Mouse (Mus musculus): ENCODE measurements at regions not wholly inside any gene's neighbourhood (a gene's known extent, or its start where the extent isn't known, plus 50 kb on each side); places are given as distances from the start of the nearest gene placed in this dataset.

GRCm38 (mm10) chr3:120217710-120218109 is 433.4 kb upstream of the Ptbp2 start:
- TF ChIP-seq CTCF (IDR thresholded peaks at IDR 0.05; ENCODE audit: low read depth) (no peak), EP300 (IDR thresholded peaks at IDR 0.05; ENCODE audit: low read depth) (no peak)
- no peaks in the 10 kb centered on the region for H3K9me3 ChIP-seq (ENCODE audit: control insufficient read depth, low read length)
- WGBS (ENCODE audit: insufficient replicate concordance): 50% methylated on average over 3 of the region's 3 CpGs
- no peaks in the 10 kb centered on the region for H3K27me3 ChIP-seq (ENCODE audit: control insufficient read depth, insufficient read depth, low read length)
- no peak overlapping the region for H3K4me3 ChIP-seq (ENCODE audit: insufficient read depth in 1 of 2, low read depth in 2 of 2, low read length in 2 of 2)
- no peak overlapping the region for H3K27ac ChIP-seq
- no peaks in the 10 kb centered on the region for H3K36me3 ChIP-seq (replicated peaks; ENCODE audit: control insufficient read depth, insufficient read depth, low read depth)
- DNase-seq (ENCODE audit: low read depth in 3 of 3, low spot score in 3 of 3) (no peak), ATAC-seq (ENCODE audit: insufficient read depth) (no peak)
- no peaks in the 10 kb centered on the region for H3K4me1 ChIP-seq (replicated peaks; ENCODE audit: control insufficient read depth in 2 of 2, insufficient read depth in 2 of 2, low read length in 1 of 2)
- no peak overlapping the region for H3K9ac ChIP-seq (replicated peaks)
- no peak overlapping the region for H3K4me2 ChIP-seq (ENCODE audit: low read depth)

- Histone ChIP-seq H3K4me2 (ENCODE audit: low read depth) (no peak overlapping the region), H3K9me3 (ENCODE audit: control insufficient read depth, low read length) (no peaks in the 10 kb centered on the region), H3K27me3 (ENCODE audit: control insufficient read depth, insufficient read depth, low read length) (no peaks in the 10 kb centered on the region), H3K4me3 (ENCODE audit: insufficient read depth in 1 of 2, low read depth in 2 of 2, low read length in 2 of 2) (no peak overlapping the region), H3K4me1 (replicated peaks; ENCODE audit: control insufficient read depth in 2 of 2, insufficient read depth in 2 of 2, low read length in 1 of 2) (no peaks in the 10 kb centered on the region), H3K27ac (no peak overlapping the region), H3K9ac (replicated peaks) (no peak overlapping the region), H3K36me3 (replicated peaks; ENCODE audit: control insufficient read depth, insufficient read depth, low read depth) (no peaks in the 10 kb centered on the region)
- WGBS (ENCODE audit: insufficient replicate concordance): 72% methylated on average over 12 of the region's 12 CpGs
- ATAC-seq (ENCODE audit: insufficient read depth) (no peak), DNase-seq (ENCODE audit: low read depth in 3 of 3, low spot score in 3 of 3) (no peak)
- TF ChIP-seq EP300 (IDR thresholded peaks at IDR 0.05; ENCODE audit: low read depth) (no peak), CTCF (IDR thresholded peaks at IDR 0.05; ENCODE audit: low read depth) (no peak)
Observed at GRCm38 (mm10) chr3:120214616-120215250, 430.5 kb upstream of the Ptbp2 start.

- H3K4me3 ChIP-seq (ENCODE audit: insufficient read depth in 1 of 2, low read depth in 2 of 2, low read length in 2 of 2): no peak overlapping the region
- no peak for DNase-seq (ENCODE audit: low read depth in 3 of 3, low spot score in 3 of 3)
- no peaks in the 10 kb centered on the region for H3K36me3 ChIP-seq (replicated peaks; ENCODE audit: control insufficient read depth, insufficient read depth, low read depth)
- H3K9ac ChIP-seq (replicated peaks): no peak overlapping the region
- no peaks in the 10 kb centered on the region for H3K9me3 ChIP-seq (ENCODE audit: control insufficient read depth, low read length)
- TF ChIP-seq CTCF (IDR thresholded peaks at IDR 0.05; ENCODE audit: low read depth) (no peak), EP300 (IDR thresholded peaks at IDR 0.05; ENCODE audit: low read depth) (no peak)
- H3K27me3 ChIP-seq (ENCODE audit: control insufficient read depth, insufficient read depth, low read length): no peaks in the 10 kb centered on the region
- H3K4me1 ChIP-seq (replicated peaks; ENCODE audit: control insufficient read depth in 2 of 2, insufficient read depth in 2 of 2, low read length in 1 of 2): no peaks in the 10 kb centered on the region
- H3K4me2 ChIP-seq (ENCODE audit: low read depth): no peak overlapping the region
- ATAC-seq (ENCODE audit: insufficient read depth): no peak
- 85% methylated on average over 2 of the region's 2 CpGs for WGBS (ENCODE audit: insufficient replicate concordance)
- no peak overlapping the region for H3K27ac ChIP-seq
Observed at GRCm38 (mm10) chr3:120199403-120199802, 415.1 kb upstream of the Ptbp2 start.

- no peak for TF ChIP-seq CTCF (IDR thresholded peaks at IDR 0.05; ENCODE audit: low read depth)
- DNase-seq (ENCODE audit: low read depth in 3 of 3, low spot score in 3 of 3) (no peak), ATAC-seq (ENCODE audit: insufficient read depth) (no peak)
- 47% methylated on average over 3 of the region's 3 CpGs for WGBS (ENCODE audit: insufficient replicate concordance)
- no peaks in the 10 kb centered on the region for H3K9me3 ChIP-seq (ENCODE audit: control insufficient read depth, low read length)
- no peak overlapping the region for H3K4me2 ChIP-seq (ENCODE audit: low read depth)
- H3K27ac ChIP-seq: no peak overlapping the region
- H3K9ac ChIP-seq (replicated peaks): no peak overlapping the region
- H3K4me3 ChIP-seq (ENCODE audit: insufficient read depth in 1 of 2, low read depth in 2 of 2, low read length in 2 of 2): no peak overlapping the region
- H3K4me1 ChIP-seq (replicated peaks; ENCODE audit: control insufficient read depth in 2 of 2, insufficient read depth in 2 of 2, low read length in 1 of 2): no peaks in the 10 kb centered on the region
- H3K36me3 ChIP-seq (replicated peaks; ENCODE audit: control insufficient read depth, insufficient read depth, low read depth): no peaks in the 10 kb centered on the region
- H3K27me3 ChIP-seq (ENCODE audit: control insufficient read depth, insufficient read depth, low read length): no peaks in the 10 kb centered on the region
Observed at GRCm38 (mm10) chr3:120194501-120194900, 410.2 kb upstream of the Ptbp2 start.

GRCm38 (mm10) chr3:120192439-120193326 is 408.4 kb upstream of the Ptbp2 start:
- DNase-seq (ENCODE audit: low read depth in 3 of 3, low spot score in 3 of 3) (peak in 1 of 3 experiments; percentile 1), ATAC-seq (ENCODE audit: insufficient read depth) (no peak)
- H3K36me3 ChIP-seq (replicated peaks; ENCODE audit: control insufficient read depth, insufficient read depth, low read depth): no peaks in the 10 kb centered on the region
- H3K27ac ChIP-seq: no peak overlapping the region
- no peak overlapping the region for H3K4me3 ChIP-seq (ENCODE audit: insufficient read depth in 1 of 2, low read depth in 2 of 2, low read length in 2 of 2)
- no peak overlapping the region for H3K9ac ChIP-seq (replicated peaks)
- no peak overlapping the region for H3K4me2 ChIP-seq (ENCODE audit: low read depth)
- H3K4me1 ChIP-seq (replicated peaks; ENCODE audit: control insufficient read depth in 2 of 2, insufficient read depth in 2 of 2, low read length in 1 of 2): no peaks in the 10 kb centered on the region
- WGBS (ENCODE audit: insufficient replicate concordance): 35% methylated on average over 15 of the region's 15 CpGs
- TF ChIP-seq EP300 (IDR thresholded peaks at IDR 0.05; ENCODE audit: low read depth) (no peak), CTCF (IDR thresholded peaks at IDR 0.05; ENCODE audit: low read depth) (peak; percentile 35; the same call in 1 of the 2 replicates)
- no peaks in the 10 kb centered on the region for H3K9me3 ChIP-seq (ENCODE audit: control insufficient read depth, low read length)
- H3K27me3 ChIP-seq (ENCODE audit: control insufficient read depth, insufficient read depth, low read length): no peaks in the 10 kb centered on the region

Data from liver, embryonic 14.5 days (tissue).